Mouse (Mus musculus): ENCODE measurements at regions not wholly inside any gene's neighbourhood (a gene's known extent, or its start where the extent isn't known, plus 50 kb on each side); places are given as distances from the start of the nearest gene placed in this dataset.

GRCm38 (mm10) chr1:76181181-76181580 lies 635.1 kb downstream of the Slc4a3 start:
- H3K9me3 ChIP-seq (ENCODE audit: control insufficient read depth, insufficient read depth, low read depth, low read length) = no peaks in the 10 kb centered on the region
- no peak overlapping the region for H3K9ac ChIP-seq (ENCODE audit: insufficient read depth, low read depth, low read length, poor library complexity, severe bottlenecking)
- no peak overlapping the region for H3K4me3 ChIP-seq (ENCODE audit: insufficient read depth in 1 of 2, low read depth in 1 of 2, low read length in 2 of 2, poor library complexity in 1 of 2, severe bottlenecking in 1 of 2)
- in situ Hi-C loops (cut with MboI; ENCODE audit: low sequenced_read_pairs in 2 of 2, unreplicated experiment in 2 of 2) = no loop called here
- no peaks in the 10 kb centered on the region for H3K4me1 ChIP-seq (ENCODE audit: control insufficient read depth in 2 of 2, insufficient read depth in 2 of 2, low read length in 2 of 2, poor library complexity in 1 of 2)
- DNase-seq (ENCODE audit: low read depth, low spot score) = no peak
- H3K27ac ChIP-seq (ENCODE audit: insufficient read depth, low read depth, low read length, poor library complexity, severe bottlenecking) = no peak overlapping the region
- H3K36me3 ChIP-seq (ENCODE audit: control insufficient read depth, insufficient read depth, low read length, poor library complexity, severe bottlenecking) = no peaks in the 10 kb centered on the region
- TF ChIP-seq MAFK (IDR thresholded peaks at IDR 0.05; ENCODE audit: insufficient read depth, low read depth, low read length) (no peak), HCFC1 (IDR thresholded peaks at IDR 0.05; ENCODE audit: borderline replicate concordance, insufficient read depth, low read length) (no peak), ZC3H11A (IDR thresholded peaks at IDR 0.05; ENCODE audit: borderline replicate concordance, low read depth, low read length) (no peak), ZNF384 (IDR thresholded peaks at IDR 0.05; ENCODE audit: low read depth, low read length) (no peak), CHD2 (IDR thresholded peaks at IDR 0.05; ENCODE audit: low read depth, low read length) (no peak)

DNA sequence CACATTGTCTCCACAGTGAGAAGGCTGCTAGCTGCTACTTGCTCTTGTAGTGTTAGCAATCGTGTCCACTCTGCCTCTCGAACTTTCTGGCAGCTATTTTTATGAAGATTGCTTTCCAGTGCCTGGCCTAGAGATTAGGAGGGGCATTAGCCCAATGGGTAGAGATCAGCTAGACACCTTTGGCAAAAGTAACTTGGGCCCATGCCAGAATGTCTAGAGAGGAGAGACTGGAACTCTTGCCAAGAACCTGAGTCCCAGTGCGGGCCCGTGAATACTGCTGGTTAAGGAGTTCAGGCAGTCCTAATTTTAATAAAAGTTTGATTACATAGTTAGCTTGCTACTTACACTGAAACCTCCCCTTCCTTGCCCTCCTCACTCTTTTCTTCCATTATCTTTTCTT lies 648.8 kb downstream of the Slc4a3 start:
- TF ChIP-seq ZNF384 (IDR thresholded peaks at IDR 0.05; ENCODE audit: low read depth, low read length) (no peak), CHD2 (IDR thresholded peaks at IDR 0.05; ENCODE audit: low read depth, low read length) (no peak), HCFC1 (IDR thresholded peaks at IDR 0.05; ENCODE audit: borderline replicate concordance, insufficient read depth, low read length) (no peak), MAFK (IDR thresholded peaks at IDR 0.05; ENCODE audit: insufficient read depth, low read depth, low read length) (no peak), ZC3H11A (IDR thresholded peaks at IDR 0.05; ENCODE audit: borderline replicate concordance, low read depth, low read length) (no peak)

DNA sequence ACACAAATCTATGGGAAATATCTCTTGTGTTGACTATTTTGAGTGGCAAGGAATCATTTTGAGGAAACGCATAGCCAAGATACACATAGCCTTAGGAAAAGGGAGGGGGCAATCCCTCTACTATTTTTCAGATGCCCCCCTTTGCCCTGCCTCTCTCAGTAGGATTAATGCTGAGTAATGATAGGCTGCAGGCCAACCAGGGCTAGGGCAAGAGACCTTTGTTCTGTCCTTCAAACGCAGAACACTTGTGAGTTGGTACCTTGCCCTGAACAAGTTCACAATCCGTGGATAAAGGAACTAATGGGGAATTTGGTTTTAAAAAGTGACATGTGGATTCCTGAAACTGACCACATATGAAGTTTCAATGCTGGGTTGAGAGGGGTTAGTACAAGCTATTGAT lies 651.6 kb downstream of the Slc4a3 start:
- no peak for DNase-seq (ENCODE audit: low read depth, low spot score)
- Histone ChIP-seq H3K9ac (ENCODE audit: insufficient read depth, low read depth, low read length, poor library complexity, severe bottlenecking) (no peak overlapping the region), H3K4me3 (ENCODE audit: insufficient read depth in 1 of 2, low read depth in 1 of 2, low read length in 2 of 2, poor library complexity in 1 of 2, severe bottlenecking in 1 of 2) (no peak overlapping the region), H3K36me3 (ENCODE audit: control insufficient read depth, insufficient read depth, low read length, poor library complexity, severe bottlenecking) (no peaks in the 10 kb centered on the region), H3K4me1 (ENCODE audit: control insufficient read depth in 2 of 2, insufficient read depth in 2 of 2, low read length in 2 of 2, poor library complexity in 1 of 2) (no peaks in the 10 kb centered on the region), H3K9me3 (ENCODE audit: control insufficient read depth, insufficient read depth, low read depth, low read length) (no peaks in the 10 kb centered on the region), H3K27ac (ENCODE audit: insufficient read depth, low read depth, low read length, poor library complexity, severe bottlenecking) (no peak overlapping the region)
- TF ChIP-seq ZNF384 (IDR thresholded peaks at IDR 0.05; ENCODE audit: low read depth, low read length) (no peak), HCFC1 (IDR thresholded peaks at IDR 0.05; ENCODE audit: borderline replicate concordance, insufficient read depth, low read length) (no peak), ZC3H11A (IDR thresholded peaks at IDR 0.05; ENCODE audit: borderline replicate concordance, low read depth, low read length) (no peak), MAFK (IDR thresholded peaks at IDR 0.05; ENCODE audit: insufficient read depth, low read depth, low read length) (no peak), CHD2 (IDR thresholded peaks at IDR 0.05; ENCODE audit: low read depth, low read length) (no peak)
- in situ Hi-C loops (cut with MboI; ENCODE audit: low sequenced_read_pairs in 2 of 2, unreplicated experiment in 2 of 2) = no loop called here

More for the DNA sequence above, 648.8 kb downstream of the Slc4a3 start:
- Histone ChIP-seq H3K9me3 (ENCODE audit: control insufficient read depth, insufficient read depth, low read depth, low read length) (no peaks in the 10 kb centered on the region), H3K4me1 (ENCODE audit: control insufficient read depth in 2 of 2, insufficient read depth in 2 of 2, low read length in 2 of 2, poor library complexity in 1 of 2) (no peaks in the 10 kb centered on the region), H3K9ac (ENCODE audit: insufficient read depth, low read depth, low read length, poor library complexity, severe bottlenecking) (no peak overlapping the region), H3K36me3 (ENCODE audit: control insufficient read depth, insufficient read depth, low read length, poor library complexity, severe bottlenecking) (no peaks in the 10 kb centered on the region), H3K4me3 (ENCODE audit: insufficient read depth in 1 of 2, low read depth in 1 of 2, low read length in 2 of 2, poor library complexity in 1 of 2, severe bottlenecking in 1 of 2) (no peak overlapping the region), H3K27ac (ENCODE audit: insufficient read depth, low read depth, low read length, poor library complexity, severe bottlenecking) (no peak overlapping the region)
- in situ Hi-C loops (cut with MboI; ENCODE audit: low sequenced_read_pairs in 2 of 2, unreplicated experiment in 2 of 2) = no loop called here
- no peak for DNase-seq (ENCODE audit: low read depth, low spot score)

DNA sequence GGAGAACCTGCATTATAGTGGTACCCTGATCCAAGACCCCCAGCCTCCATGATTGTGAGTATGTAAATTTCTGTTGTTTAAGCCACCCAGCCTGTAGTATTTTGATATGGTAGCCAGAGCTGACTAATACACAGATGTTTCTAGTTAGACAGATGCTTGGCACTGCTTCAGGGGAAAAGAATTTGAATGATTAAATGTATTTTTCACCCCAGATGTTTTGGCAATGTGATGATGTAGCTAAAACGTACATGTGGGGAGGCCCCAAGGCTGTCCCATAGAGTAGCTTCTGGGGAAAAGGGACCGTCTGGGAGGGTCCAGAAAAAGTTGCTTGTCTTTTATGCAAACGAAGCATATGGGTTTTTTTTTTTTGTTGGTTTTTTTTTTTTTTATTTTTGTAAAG lies 654.8 kb downstream of the Slc4a3 start:
- TF ChIP-seq HCFC1 (IDR thresholded peaks at IDR 0.05; ENCODE audit: borderline replicate concordance, insufficient read depth, low read length) (no peak), MAFK (IDR thresholded peaks at IDR 0.05; ENCODE audit: insufficient read depth, low read depth, low read length) (no peak), ZC3H11A (IDR thresholded peaks at IDR 0.05; ENCODE audit: borderline replicate concordance, low read depth, low read length) (no peak), ZNF384 (IDR thresholded peaks at IDR 0.05; ENCODE audit: low read depth, low read length) (no peak), CHD2 (IDR thresholded peaks at IDR 0.05; ENCODE audit: low read depth, low read length) (no peak)
- H3K36me3 ChIP-seq (ENCODE audit: control insufficient read depth, insufficient read depth, low read length, poor library complexity, severe bottlenecking) = no peaks in the 10 kb centered on the region
- H3K9me3 ChIP-seq (ENCODE audit: control insufficient read depth, insufficient read depth, low read depth, low read length) = no peaks in the 10 kb centered on the region
- H3K4me1 ChIP-seq (ENCODE audit: control insufficient read depth in 2 of 2, insufficient read depth in 2 of 2, low read length in 2 of 2, poor library complexity in 1 of 2) = no peaks in the 10 kb centered on the region
- H3K9ac ChIP-seq (ENCODE audit: insufficient read depth, low read depth, low read length, poor library complexity, severe bottlenecking) = no peak overlapping the region
- no peak for DNase-seq (ENCODE audit: low read depth, low spot score)
- in situ Hi-C loops (cut with MboI; ENCODE audit: low sequenced_read_pairs in 2 of 2, unreplicated experiment in 2 of 2) = no loop called here
- H3K27ac ChIP-seq (ENCODE audit: insufficient read depth, low read depth, low read length, poor library complexity, severe bottlenecking) = no peak overlapping the region
- no peak overlapping the region for H3K4me3 ChIP-seq (ENCODE audit: insufficient read depth in 1 of 2, low read depth in 1 of 2, low read length in 2 of 2, poor library complexity in 1 of 2, severe bottlenecking in 1 of 2)

- no peaks in the 10 kb centered on the region for H3K4me1 ChIP-seq (ENCODE audit: control insufficient read depth in 2 of 2, insufficient read depth in 2 of 2, low read length in 2 of 2, poor library complexity in 1 of 2)
- no peak overlapping the region for H3K4me3 ChIP-seq (ENCODE audit: insufficient read depth in 1 of 2, low read depth in 1 of 2, low read length in 2 of 2, poor library complexity in 1 of 2, severe bottlenecking in 1 of 2)
- no peaks in the 10 kb centered on the region for H3K9me3 ChIP-seq (ENCODE audit: control insufficient read depth, insufficient read depth, low read depth, low read length)
- no peaks in the 10 kb centered on the region for H3K36me3 ChIP-seq (ENCODE audit: control insufficient read depth, insufficient read depth, low read length, poor library complexity, severe bottlenecking)
- no peak for TF ChIP-seq ZC3H11A (IDR thresholded peaks at IDR 0.05; ENCODE audit: borderline replicate concordance, low read depth, low read length)
- TF ChIP-seq CHD2 (IDR thresholded peaks at IDR 0.05; ENCODE audit: low read depth, low read length) = no peak
- no peak for TF ChIP-seq ZNF384 (IDR thresholded peaks at IDR 0.05; ENCODE audit: low read depth, low read length)
- TF ChIP-seq HCFC1 (IDR thresholded peaks at IDR 0.05; ENCODE audit: borderline replicate concordance, insufficient read depth, low read length) = no peak
- TF ChIP-seq MAFK (IDR thresholded peaks at IDR 0.05; ENCODE audit: insufficient read depth, low read depth, low read length) = no peak
- no peak overlapping the region for H3K9ac ChIP-seq (ENCODE audit: insufficient read depth, low read depth, low read length, poor library complexity, severe bottlenecking)
- in situ Hi-C loops (cut with MboI; ENCODE audit: low sequenced_read_pairs in 2 of 2, unreplicated experiment in 2 of 2) = no loop called here
- DNase-seq (ENCODE audit: low read depth, low spot score) = no peak
- H3K27ac ChIP-seq (ENCODE audit: insufficient read depth, low read depth, low read length, poor library complexity, severe bottlenecking) = no peak overlapping the region
Observed at GRCm38 (mm10) chr1:76212486-76212885, 666.4 kb downstream of the Slc4a3 start.

Measured in ES-E14 (cell line).